15 mouse cellular contexts compared by ENCODE assay signal in genomic region chr10:119902754-119903153, GRCm38 (mm10).
DNase-seq lines count a peak whose midpoint lies in the region; ATAC-seq and TF ChIP-seq lines count a peak whose summit lies in the region.
"Had no signal": no experiment of that assay in that cellular context is flagged by ENCODE, and none has a peak within 500 bp of the region (broad histone marks: within the 10 kb centered on the region; RNA-seq: fewer than 3 reads in every experiment).

No protein-coding gene starts in this region.

- no peak for ATAC-seq in heart, embryonic 12.5 days (ENCODE audit: insufficient number of reproducible peaks, low FRiP score)
- ATAC-seq in limb, embryonic 14.5 days (ENCODE audit: low FRiP score, low read depth): no peak

- no peaks in the 10 kb centered on the region for H3K27me3 ChIP-seq in heart, embryonic 12.5 days (replicated peaks)
- H3K27me3 ChIP-seq in limb, embryonic 14.5 days (ENCODE audit: control insufficient read depth, insufficient read depth, low read length): no peaks in the 10 kb centered on the region
- H3K27me3 ChIP-seq in limb, embryonic 10.5 days (ENCODE audit: low read depth, poor library complexity, severe bottlenecking): no peaks in the 10 kb centered on the region
- H3K27me3 ChIP-seq: embryonic facial prominence, embryonic 13.5 days; forebrain, embryonic 12.5 days had no signal

- TF ChIP-seq POLR2A in limb, embryonic 14.5 days (IDR thresholded peaks at IDR 0.05; ENCODE audit: borderline replicate concordance, extremely low read depth, insufficient read depth, insufficient read length): no peak
- no peak for TF ChIP-seq POLR2A in lung, adult 2 months (IDR thresholded peaks at IDR 0.05; ENCODE audit: borderline replicate concordance, extremely low read depth, low read depth, low read length)
- no peak for TF ChIP-seq POLR2A in brain, embryonic 14.5 days (IDR thresholded peaks at IDR 0.05; ENCODE audit: borderline replicate concordance, extremely low read depth, insufficient read depth, insufficient read length, poor library complexity, severe bottlenecking)

- peaks cover 17% of the 10 kb centered on the region for H3K4me1 ChIP-seq in heart, embryonic 12.5 days (replicated peaks)
- H3K4me1 ChIP-seq in limb, embryonic 14.5 days (ENCODE audit: control insufficient read depth, insufficient read depth, low read length): no peaks in the 10 kb centered on the region
- H3K4me1 ChIP-seq in limb, embryonic 10.5 days: no peaks in the 10 kb centered on the region
- no peaks in the 10 kb centered on the region for H3K4me1 ChIP-seq in lung, adult 2 months (ENCODE audit: control insufficient read depth, insufficient read depth, low read length)
- H3K4me1 ChIP-seq: embryonic facial prominence, embryonic 13.5 days; forebrain, embryonic 12.5 days had no signal

- H3K9ac ChIP-seq in heart, embryonic 12.5 days: no peak overlapping the region
- no peak overlapping the region for H3K9ac ChIP-seq in limb, embryonic 14.5 days (ENCODE audit: low read depth, low read length, severe bottlenecking)
- H3K9ac ChIP-seq: embryonic facial prominence, embryonic 13.5 days; forebrain, embryonic 12.5 days had no signal

- H3K27ac ChIP-seq in heart, embryonic 12.5 days (ENCODE audit: poor library complexity, severe bottlenecking): 0 out of 2 replicates have a peak overlapping the region, but pooled peaks have one; percentile 6
- H3K27ac ChIP-seq in limb, embryonic 14.5 days (replicated peaks; ENCODE audit: low read depth, low read length): 0 out of 2 replicates have a peak overlapping the region, but pooled peaks have one; percentile 2
- H3K27ac ChIP-seq in limb, embryonic 10.5 days: no peak overlapping the region
- H3K27ac ChIP-seq: embryonic facial prominence, embryonic 13.5 days; forebrain, embryonic 12.5 days; gastrocnemius, adult 2 months had no signal

- H3K36me3 ChIP-seq in heart, embryonic 12.5 days: peaks cover 4% of the 10 kb centered on the region; the same call in 1 of the 2 replicates
- no peaks in the 10 kb centered on the region for H3K36me3 ChIP-seq in limb, embryonic 14.5 days (ENCODE audit: control insufficient read depth, insufficient read depth, low read length)
- no peaks in the 10 kb centered on the region for H3K36me3 ChIP-seq in limb, embryonic 10.5 days
- H3K36me3 ChIP-seq: embryonic facial prominence, embryonic 13.5 days; forebrain, embryonic 12.5 days had no signal

- no peak for DNase-seq in heart, adult 8-10 months (ENCODE audit: low spot score)
- DNase-seq in limb, embryonic 14.5 days (ENCODE audit: low spot score): no peak
- DNase-seq in limb, embryonic 10.5 days (ENCODE audit: low spot score): no peak
- peak; percentile 11 for DNase-seq in lung, postnatal 36 days
- DNase-seq in lung, adult 2 months: no peak
- peak; percentile 53 for DNase-seq in brain, embryonic 14.5 days (ENCODE audit: low read depth)
- DNase-seq: adrenal gland, postnatal 10 days; cerebellum, adult 18-20 months; cerebellum, adult 9-11 months; cerebellum, postnatal 36 days; gastrocnemius, adult 2 months; gastrocnemius, postnatal 25 days had no signal

- 66% methylated on average over 4 of the region's 4 CpGs for WGBS in heart, embryonic 12.5 days
- 68% methylated on average over 4 of the region's 4 CpGs for WGBS in limb, embryonic 14.5 days
- 83% methylated on average over 4 of the region's 4 CpGs for WGBS in limb, embryonic 10.5 days
- WGBS in lung, adult 2 months: 39% methylated on average over 4 of the region's 4 CpGs

- no peak overlapping the region for H3K4me2 ChIP-seq in heart, embryonic 12.5 days
- H3K4me2 ChIP-seq in limb, embryonic 14.5 days (replicated peaks; ENCODE audit: low read depth, low read length, severe bottlenecking): no peak overlapping the region
- H3K4me2 ChIP-seq: embryonic facial prominence, embryonic 13.5 days; forebrain, embryonic 12.5 days had no signal

- no peak for TF ChIP-seq CTCF in lung, adult 2 months (IDR thresholded peaks at IDR 0.05; ENCODE audit: insufficient read depth, low read length)
- no peak for TF ChIP-seq CTCF in brain, embryonic 14.5 days (IDR thresholded peaks at IDR 0.05; ENCODE audit: borderline replicate concordance, extremely low read depth, insufficient read depth, insufficient read length)

- H3K4me3 ChIP-seq in heart, embryonic 12.5 days: no peak overlapping the region
- no peak overlapping the region for H3K4me3 ChIP-seq in limb, embryonic 14.5 days (replicated peaks; ENCODE audit: low read length)
- no peak overlapping the region for H3K4me3 ChIP-seq in limb, embryonic 10.5 days
- no peak overlapping the region for H3K4me3 ChIP-seq in lung, adult 2 months (replicated peaks; ENCODE audit: extremely low read depth, low read depth, low read length)
- H3K4me3 ChIP-seq: embryonic facial prominence, embryonic 13.5 days; forebrain, embryonic 12.5 days; gastrocnemius, adult 2 months had no signal

- peaks cover 4% of the 10 kb centered on the region; the same call in 1 of the 2 replicates for H3K9me3 ChIP-seq in heart, embryonic 12.5 days (replicated peaks)
- no peaks in the 10 kb centered on the region for H3K9me3 ChIP-seq in limb, embryonic 14.5 days (ENCODE audit: control insufficient read depth, low read length)
- no peaks in the 10 kb centered on the region for H3K9me3 ChIP-seq in limb, embryonic 10.5 days (replicated peaks)
- H3K9me3 ChIP-seq: embryonic facial prominence, embryonic 13.5 days; forebrain, embryonic 12.5 days had no signal

Comparison
In these comparisons a context has a peak if more than half of its experiments do, and no peak if none do; other contexts are left out.
1. DNase-seq: peak in lung, postnatal 36 days (single experiment) and brain, embryonic 14.5 days (single experiment); none in heart, adult 8-10 months (single experiment), limb, embryonic 14.5 days (single experiment), limb, embryonic 10.5 days (single experiment) and lung, adult 2 months (single experiment).